Mouse (Mus musculus) activated CD4-positive, CD25-positive, alpha-beta regulatory T cell, adult 4 months (primary cell): Measurements from ENCODE around the gene Olfr1161. TPM values are rescaled to one million over a fixed set of nuclear protein-coding genes. Genes with fewer than 3 reads are reported as not detected.
"Not testable (repeated sequence)": the region's sequence is repeated elsewhere in the genome, so short reads cannot be mapped to it uniquely, and the experiment has no call there.

Experiments
- ATAC-seq: one replicate; pipeline ENCODE4 v1.8.0; 2017
- polyA plus RNA-seq, 2 experiments: library from polyadenylated mRNA; unstranded; fragments of 100-300 nt; shearing (Covaris generic); gene quantifications; one replicate each; pipeline ENCODE4 v1.2.1; 2017

The Olfr1161 gene
- polyA plus RNA-seq, result not detected

DNA sequence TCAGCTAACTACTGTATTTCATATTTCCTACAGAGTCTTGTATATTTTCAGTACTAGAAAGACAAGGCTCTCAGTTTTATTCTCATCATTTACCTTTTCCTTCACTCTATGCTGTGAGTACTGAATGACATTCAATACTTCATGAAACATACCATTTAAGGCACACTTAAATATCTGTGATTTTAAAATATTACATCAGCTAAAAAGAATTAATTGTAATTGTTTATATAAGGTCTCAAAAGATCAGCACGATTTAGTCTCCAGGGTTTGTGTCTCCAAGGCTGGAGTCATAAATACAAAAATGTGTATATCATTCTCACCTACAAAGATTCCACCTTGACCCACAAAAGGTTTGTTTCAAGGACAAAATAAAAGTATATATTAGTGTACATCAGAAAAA, at the start of gene Olfr1161:
Gene Olfr1161 (plus strand): TSS at position 301 of the 400 bp plus-strand sequence.
- not testable (repeated sequence) for ATAC-seq

DNA sequence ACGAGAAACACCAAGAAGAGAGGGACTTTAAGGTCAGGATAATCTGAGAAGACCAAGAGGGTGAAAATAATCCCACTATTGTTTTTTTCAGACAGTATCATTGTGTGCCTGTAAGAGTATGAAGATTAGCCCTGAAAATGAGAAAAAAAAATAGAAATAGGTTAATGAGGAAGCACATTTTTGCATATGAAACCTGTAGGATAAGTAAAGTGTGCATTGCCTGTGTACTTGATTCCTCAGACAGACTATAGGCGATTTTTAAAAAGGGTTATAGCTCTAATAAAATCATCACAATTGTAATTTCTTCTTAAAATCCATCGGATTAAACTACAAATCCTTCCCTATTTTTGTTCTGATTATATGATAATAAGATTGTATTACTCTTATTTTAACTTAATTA, 48.0 kb upstream of the Olfr1161 start, which contains the start of gene Olfr74:
Gene Olfr74 (minus strand): TSS at position 101 of the 400 bp plus-strand sequence.
- ATAC-seq, result no peak

DNA sequence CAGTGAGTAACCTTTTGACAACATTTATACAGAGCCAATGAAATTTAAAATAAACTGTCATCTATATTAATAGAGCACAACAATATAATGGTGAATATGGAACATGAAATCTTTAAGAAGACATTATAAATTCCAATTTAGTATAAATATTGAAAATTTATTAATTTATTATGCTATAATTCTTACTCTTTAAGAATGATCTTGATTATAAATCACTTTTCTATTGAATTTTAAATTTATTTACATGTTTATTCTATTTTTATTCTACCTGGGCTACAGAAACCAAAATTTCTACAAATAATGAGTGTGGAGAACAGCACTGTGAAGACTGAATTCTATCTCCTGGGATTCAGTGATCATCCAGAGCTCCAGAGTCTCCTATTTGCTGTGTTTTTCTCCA, 32.8 kb upstream of the Olfr1161 start, which contains the start of gene Olfr1158:
Gene Olfr1158 (plus strand): TSS at position 301 of the 400 bp plus-strand sequence.
- ATAC-seq, result no peak

DNA sequence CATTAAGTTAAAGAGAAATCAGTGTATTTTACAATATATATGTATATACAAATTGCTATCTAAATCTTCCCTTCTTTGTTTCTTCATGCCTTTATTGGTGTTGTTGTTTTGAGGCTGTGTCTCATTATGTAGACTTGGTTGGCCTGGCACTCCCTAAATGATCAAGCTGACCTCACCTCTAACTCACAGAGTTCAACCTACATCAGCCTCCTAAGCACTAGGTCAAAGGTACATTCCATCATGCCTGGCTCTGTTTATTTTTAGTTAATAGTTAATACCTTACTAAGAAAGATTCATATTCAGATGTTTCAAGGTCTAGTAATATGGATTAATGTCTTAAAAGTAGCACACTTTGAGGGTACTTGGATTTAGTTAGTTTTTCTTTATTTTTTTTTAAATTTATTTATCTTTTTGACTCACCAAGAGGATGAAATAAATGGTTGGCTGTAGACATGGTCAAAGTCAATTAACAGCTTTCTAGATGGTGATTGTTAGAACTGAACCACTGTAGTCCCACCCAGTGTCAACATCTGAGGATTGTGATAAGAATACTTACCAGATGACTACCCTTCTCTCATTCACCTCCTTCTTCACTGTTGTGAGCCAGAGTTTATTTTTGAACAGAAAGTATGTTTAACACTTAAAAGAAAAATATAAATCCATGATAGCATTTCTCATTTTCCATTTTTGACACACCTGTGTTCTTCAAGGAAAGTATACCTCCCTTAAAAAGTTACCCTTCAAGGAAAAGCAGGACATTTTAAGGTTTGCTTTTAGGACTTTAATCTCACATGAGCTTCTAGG, 14.9 kb upstream of the Olfr1161 start, which contains the start of gene Olfr1160:
Gene Olfr1160 (minus strand): TSS at position 754 of the 804 bp plus-strand sequence.
- ATAC-seq, result no peak

DNA sequence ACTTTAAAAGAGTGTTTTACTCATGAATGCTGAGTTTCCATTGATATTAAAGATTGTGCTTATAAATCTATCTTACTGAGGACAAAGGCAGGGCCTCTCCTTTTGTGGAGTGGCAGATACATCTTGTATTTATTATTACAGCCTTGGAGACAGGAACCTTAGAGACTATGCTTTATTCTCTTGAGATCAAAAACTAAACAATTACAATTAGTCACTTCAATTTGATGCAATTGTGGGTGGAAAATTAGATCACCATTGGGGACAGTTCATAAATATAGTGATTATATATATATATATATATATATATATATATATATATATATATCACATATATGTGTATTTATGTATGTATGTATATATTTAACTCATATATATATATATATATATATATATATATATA, 15.0 kb downstream of the Olfr1161 start, which contains the start of gene Olfr73:
Gene Olfr73 (minus strand): TSS at position 101 of the 400 bp plus-strand sequence.
- no peak for ATAC-seq

DNA sequence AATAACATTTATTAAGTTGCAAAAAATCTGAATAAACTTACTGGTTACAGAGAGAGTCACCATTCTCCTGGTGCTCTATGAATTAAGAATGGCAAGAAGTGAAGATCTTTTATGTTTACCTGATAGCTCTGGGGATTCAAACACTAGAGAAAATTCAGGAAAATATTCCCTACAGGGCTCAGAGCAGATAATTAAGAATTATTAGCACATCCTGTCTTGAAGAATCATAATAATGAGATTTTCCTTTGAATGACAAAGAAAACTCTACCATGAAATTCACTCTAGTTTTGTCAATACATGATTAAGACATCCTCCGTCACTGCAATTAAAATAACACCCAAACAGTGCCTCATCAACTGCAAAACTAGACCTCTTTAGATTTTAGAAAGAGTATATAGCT, 28.5 kb downstream of the Olfr1161 start, which contains the start of gene Olfr1162:
Gene Olfr1162 (minus strand): TSS at position 101 of the 400 bp plus-strand sequence.
- ATAC-seq, result no peak

DNA sequence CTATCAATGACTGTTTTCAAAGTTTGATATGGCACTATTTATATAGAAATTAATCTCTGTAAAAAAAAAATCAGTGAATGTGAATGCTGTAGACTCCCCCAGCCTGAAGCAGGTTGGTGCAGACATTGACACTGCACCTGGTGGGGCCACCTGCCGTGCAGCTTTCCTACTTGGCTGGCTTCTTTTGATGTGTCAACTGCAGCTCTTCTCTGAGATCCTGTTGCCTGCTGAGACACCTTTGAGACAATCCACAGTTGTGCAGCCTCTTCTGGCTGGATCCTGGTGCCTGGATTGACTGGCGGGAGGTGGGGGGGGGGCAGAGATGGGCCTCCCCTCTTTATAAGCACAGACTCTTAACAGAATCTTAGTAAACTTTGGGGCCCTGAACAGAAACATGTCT, 41.0 kb downstream of the Olfr1161 start:
- ATAC-seq, result no peak

DNA sequence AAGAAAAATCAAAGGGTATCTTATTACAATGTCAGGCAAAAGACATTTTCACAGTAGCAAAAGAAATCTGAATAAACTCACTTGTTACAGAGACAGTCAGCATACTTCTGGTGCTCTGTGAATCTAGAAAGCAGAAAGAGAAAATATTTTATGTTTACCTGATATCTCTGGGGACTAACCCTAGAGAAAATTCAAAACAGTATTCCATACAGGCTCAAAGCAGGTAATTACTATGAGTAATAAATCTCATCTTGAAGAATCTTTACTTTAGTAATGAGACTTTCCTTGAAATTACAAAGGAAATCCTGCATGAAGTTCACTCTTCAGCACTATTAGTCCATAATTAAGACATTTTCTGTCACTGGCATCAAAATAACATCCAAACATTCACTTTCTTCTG, 49.2 kb downstream of the Olfr1161 start, which contains the start of gene Olfr1163:
Gene Olfr1163 (minus strand): TSS at position 101 of the 400 bp plus-strand sequence.
- ATAC-seq, result no peak

Other genes with a start within 250 kb of the Olfr1161 start
- gene Olfr152, start 243.3 kb upstream of the Olfr1161 start, polyA plus RNA-seq, result not detected
- gene Olfr1143, start 222.2 kb upstream of the Olfr1161 start, polyA plus RNA-seq, result not detected
- gene Olfr1145, start 213.0 kb upstream of the Olfr1161 start, polyA plus RNA-seq, result not detected
- gene Olfr1148, start 192.2 kb upstream of the Olfr1161 start, polyA plus RNA-seq, result not detected
- not detected for gene Olfr1150-ps1, start 178.8 kb upstream of the Olfr1161 start, polyA plus RNA-seq
- gene Olfr1151, start 166.9 kb upstream of the Olfr1161 start, polyA plus RNA-seq, result not detected
- under 1 TPM in 1 of 2 experiments, not detected in 1; 0.08 TPM for gene Olfr1152, start 156.3 kb upstream of the Olfr1161 start, polyA plus RNA-seq
- not detected for gene Olfr1153, start 127.8 kb upstream of the Olfr1161 start, polyA plus RNA-seq
- not detected for gene Olfr1154, start 117.6 kb upstream of the Olfr1161 start, polyA plus RNA-seq
- not detected for gene Olfr1155, start 77.6 kb upstream of the Olfr1161 start, polyA plus RNA-seq
- gene Olfr1156, start 69.7 kb upstream of the Olfr1161 start, polyA plus RNA-seq, result under 1 TPM in 1 of 2 experiments, not detected in 1; 0.20 TPM
- gene Olfr1157, start 54.5 kb upstream of the Olfr1161 start, polyA plus RNA-seq, result under 1 TPM in 1 of 2 experiments, not detected in 1; 0.15 TPM
- gene Olfr74, start 48.1 kb upstream of the Olfr1161 start, polyA plus RNA-seq, result not detected
- not detected for gene Olfr1158, start 32.7 kb upstream of the Olfr1161 start, polyA plus RNA-seq
- not detected for gene Olfr1160, start 14.5 kb upstream of the Olfr1161 start, polyA plus RNA-seq
- gene Olfr73, start 14.9 kb downstream of the Olfr1161 start, polyA plus RNA-seq, result not detected
- not detected for gene Olfr1162, start 28.4 kb downstream of the Olfr1161 start, polyA plus RNA-seq
- not detected for gene Olfr1163, start 49.1 kb downstream of the Olfr1161 start, polyA plus RNA-seq
- not detected for gene Olfr1164, start 71.2 kb downstream of the Olfr1161 start, polyA plus RNA-seq
- gene Olfr1166, start 105.5 kb downstream of the Olfr1161 start, polyA plus RNA-seq, result under 1 TPM in 1 of 2 experiments, not detected in 1; 0.17 TPM
- under 1 TPM in 1 of 2 experiments, not detected in 1; 0.11 TPM for gene Olfr1167, start 132.4 kb downstream of the Olfr1161 start, polyA plus RNA-seq
- gene Olfr1168, start 159.1 kb downstream of the Olfr1161 start, polyA plus RNA-seq, result not detected
- under 1 TPM in 1 of 2 experiments, not detected in 1; 0.12 TPM for gene Olfr1170, start 205.6 kb downstream of the Olfr1161 start, polyA plus RNA-seq